Mouse (Mus musculus) hematopoietic stem cell, adult 5-6 weeks (primary cell): Measurements from ENCODE around the gene Serbp1. TPM values are rescaled to one million over a fixed set of nuclear protein-coding genes. Genes with fewer than 3 reads are reported as not detected.

ENCODE experiments used
- ATAC-seq, 2 experiments: fragments of 125-278 bp in 1 of 2; replicated peaks in 1 of 2; 2 replicates each; pipeline ENCODE4 v1.8.0; 2016 to 2017; ENCODE audit warnings: inconsistent platforms in 2 of 2, mild to moderate bottlenecking in 2 of 2, moderate number of reproducible peaks in 2 of 2, low read depth in 1 of 2, moderate TSS enrichment in 1 of 2; ENCODE audit not compliant: low FRiP score in 2 of 2, poor library complexity in 2 of 2, severe bottlenecking in 2 of 2, insufficient read depth in 1 of 2, low TSS enrichment in 1 of 2
- total RNA-seq: library from RNA; stranded (forward); fragments of 172-1452, 232-1000 nt; gene quantifications from 2 replicates; pipeline ENCODE4 v1.2.3, GENCODE M21; 2017

The Serbp1 gene
- total RNA-seq, 1 experiment from 2014 or later = 2,311 TPM

- peak in 1 of 2 experiments; percentile 46; a peak in 1 of 4 replicates for ATAC-seq
Observed at GRCm38 (mm10) chr6:67228459-67229107, 9.4 kb upstream of the Serbp1 start.

GRCm38 (mm10) chr6:67229521-67229920 lies 8.5 kb upstream of the Serbp1 start:
- no peak; a peak in 1 of 4 replicates for ATAC-seq

- ATAC-seq = no peak; a peak in 1 of 4 replicates
Observed at GRCm38 (mm10) chr6:67229922-67230518, 8.0 kb upstream of the Serbp1 start.

GRCm38 (mm10) chr6:67230950-67231349 lies 7.0 kb upstream of the Serbp1 start:
- ATAC-seq = no peak

- no peak for ATAC-seq
Observed at GRCm38 (mm10) chr6:67235649-67236048, 2.3 kb upstream of the Serbp1 start.

- no peak for ATAC-seq
Observed at GRCm38 (mm10) chr6:67236491-67237234, 1.3 kb upstream of the Serbp1 start.

- ATAC-seq = no peak
Observed at GRCm38 (mm10) chr6:67241263-67241662, 3.3 kb downstream of the Serbp1 start.

GRCm38 (mm10) chr6:67243765-67244420 lies 5.9 kb downstream of the Serbp1 start:
- ATAC-seq = no peak

- no peak for ATAC-seq
Observed at GRCm38 (mm10) chr6:67244451-67244850, 6.5 kb downstream of the Serbp1 start.

- ATAC-seq = no peak
Observed at GRCm38 (mm10) chr6:67251095-67251494, 13.1 kb downstream of the Serbp1 start.

GRCm38 (mm10) chr6:67264935-67265334 lies 27.0 kb downstream of the Serbp1 start:
- no peak for ATAC-seq

- peak; percentile 58 to 63 for ATAC-seq
Observed at GRCm38 (mm10) chr6:67266159-67266657, 28.2 kb downstream of the Serbp1 start.

- peak; percentile 94 to 97 for ATAC-seq
Observed at GRCm38 (mm10) chr6:67266664-67267407, 28.9 kb downstream of the Serbp1 start.

GRCm38 (mm10) chr6:67267408-67268244 lies 29.6 kb downstream of the Serbp1 start:
- no peak for ATAC-seq

- ATAC-seq = no peak
Observed at GRCm38 (mm10) chr6:67268245-67268612, 30.3 kb downstream of the Serbp1 start.

GRCm38 (mm10) chr6:67268983-67269382 lies 31.0 kb downstream of the Serbp1 start:
- ATAC-seq = no peak
